Mouse (Mus musculus): Measurements from ENCODE around the gene Ifrd2. TPM values are rescaled to one million over a fixed set of nuclear protein-coding genes. Genes with fewer than 3 reads are reported as not detected.
"Not testable (repeated sequence)": the region's sequence is repeated elsewhere in the genome, so short reads cannot be mapped to it uniquely, and the experiment has no call there.

Gene Ifrd2
- polyA plus RNA-seq, 1 experiment from 2014 or later: 17.3 TPM

GRCm38 (mm10) chr9:107553541-107554318 lies 33.7 kb upstream of the Ifrd2 start:
- peak overlapping the region; percentile 84 for H3K27ac ChIP-seq (replicated peaks)
- H3K36me3 ChIP-seq: peaks cover 15% of the 10 kb centered on the region
- H3K4me1 ChIP-seq (replicated peaks): peaks cover 44% of the 10 kb centered on the region
- H3K9ac ChIP-seq: peak overlapping the region; percentile 64
- no peaks in the 10 kb centered on the region for H3K9me3 ChIP-seq
- peaks cover 44% of the 10 kb centered on the region for H3K27me3 ChIP-seq
- peak; percentile 62 for ATAC-seq (ENCODE audit: low FRiP score, low read depth)
- peak overlapping the region; percentile 87 for H3K4me2 ChIP-seq
- WGBS: 7% methylated on average over 37 of the region's 37 CpGs
- H3K4me3 ChIP-seq: peak overlapping the region; percentile 52

GRCm38 (mm10) chr9:107554319-107554825 lies 33.1 kb upstream of the Ifrd2 start:
- H3K9me3 ChIP-seq: no peaks in the 10 kb centered on the region
- H3K4me2 ChIP-seq: peak overlapping the region; percentile 87
- peaks cover 37% of the 10 kb centered on the region for H3K27me3 ChIP-seq
- ATAC-seq (ENCODE audit: low FRiP score, low read depth): peak; percentile 95
- peaks cover 44% of the 10 kb centered on the region for H3K4me1 ChIP-seq (replicated peaks)
- peak overlapping the region; percentile 52 for H3K4me3 ChIP-seq
- WGBS: under 1% methylated on average over 53 of the region's 53 CpGs
- peak overlapping the region; percentile 64 for H3K9ac ChIP-seq
- H3K27ac ChIP-seq (replicated peaks): peak overlapping the region; percentile 84
- peaks cover 22% of the 10 kb centered on the region for H3K36me3 ChIP-seq

GRCm38 (mm10) chr9:107555031-107555457 lies 32.4 kb upstream of the Ifrd2 start:
- 0% methylated on average over 23 of the region's 23 CpGs for WGBS
- peak overlapping the region; percentile 64 for H3K9ac ChIP-seq
- H3K9me3 ChIP-seq: no peaks in the 10 kb centered on the region
- peak overlapping the region; percentile 87 for H3K4me2 ChIP-seq
- H3K27me3 ChIP-seq: peaks cover 31% of the 10 kb centered on the region
- H3K36me3 ChIP-seq: peaks cover 28% of the 10 kb centered on the region
- H3K4me3 ChIP-seq: peak overlapping the region; percentile 52
- peaks cover 44% of the 10 kb centered on the region for H3K4me1 ChIP-seq (replicated peaks)
- peak; percentile 44; the same call in 1 of the 2 replicates for ATAC-seq (ENCODE audit: low FRiP score, low read depth)
- H3K27ac ChIP-seq (replicated peaks): peak overlapping the region; percentile 84

DNA sequence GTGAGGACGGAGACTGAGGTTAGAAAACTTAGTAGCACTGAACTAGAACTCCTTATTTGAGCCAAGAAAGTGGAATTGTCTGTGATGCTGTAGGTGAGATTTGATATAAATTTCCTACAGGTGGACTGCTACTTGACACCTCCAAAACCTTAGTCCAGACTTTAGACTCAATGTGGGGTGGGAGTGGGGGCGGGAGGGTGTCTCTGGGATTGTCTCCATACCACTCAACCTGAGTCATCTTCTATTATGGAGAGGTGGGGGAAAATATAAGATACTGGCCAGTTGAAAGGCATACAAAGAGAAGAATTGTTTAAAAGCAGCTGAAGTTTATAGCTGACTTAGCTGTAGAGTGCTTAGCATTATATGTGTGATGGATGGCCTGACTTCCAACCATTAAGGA lies 31.7 kb upstream of the Ifrd2 start:
- peaks cover 42% of the 10 kb centered on the region for H3K4me1 ChIP-seq (replicated peaks)
- H3K4me2 ChIP-seq: peak overlapping the region; percentile 87
- no peaks in the 10 kb centered on the region for H3K9me3 ChIP-seq
- H3K36me3 ChIP-seq: peaks cover 34% of the 10 kb centered on the region
- WGBS: 48% methylated on average over 2 of the region's 2 CpGs
- peak overlapping the region; percentile 64 for H3K9ac ChIP-seq
- peak overlapping the region; percentile 52 for H3K4me3 ChIP-seq
- H3K27me3 ChIP-seq: peaks cover 24% of the 10 kb centered on the region
- ATAC-seq (ENCODE audit: low FRiP score, low read depth): no peak
- H3K27ac ChIP-seq (replicated peaks): peak overlapping the region; percentile 84; the same call in 1 of the 2 replicates

DNA sequence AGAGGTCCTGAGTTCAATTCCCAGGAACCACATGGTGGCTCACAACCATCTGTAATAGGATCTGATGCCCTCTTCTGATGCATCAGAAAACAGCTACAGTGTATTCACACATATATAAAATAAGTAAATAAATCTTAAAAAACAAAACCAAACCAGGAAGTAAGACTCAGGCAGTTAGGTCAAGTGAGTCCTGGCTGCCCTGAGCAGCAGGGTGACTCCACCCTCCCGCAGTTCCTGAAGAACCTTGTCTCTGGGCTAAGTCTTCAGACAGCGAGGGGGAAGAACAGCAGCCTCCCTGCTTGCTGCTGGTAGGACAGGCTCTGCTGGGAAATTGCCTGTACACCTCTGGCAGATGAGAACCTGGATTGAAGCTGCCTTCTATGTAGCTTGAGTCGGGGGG lies 31.1 kb upstream of the Ifrd2 start:
- peaks cover 18% of the 10 kb centered on the region for H3K27me3 ChIP-seq
- no peak overlapping the region for H3K27ac ChIP-seq (replicated peaks)
- no peaks in the 10 kb centered on the region for H3K9me3 ChIP-seq
- H3K36me3 ChIP-seq: peaks cover 40% of the 10 kb centered on the region
- no peak overlapping the region for H3K9ac ChIP-seq
- peak overlapping the region; percentile 87 for H3K4me2 ChIP-seq
- peak overlapping the region; percentile 52 for H3K4me3 ChIP-seq
- WGBS: 77% methylated on average over 3 of the region's 3 CpGs
- peaks cover 35% of the 10 kb centered on the region for H3K4me1 ChIP-seq (replicated peaks)
- no peak for ATAC-seq (ENCODE audit: low FRiP score, low read depth)

DNA sequence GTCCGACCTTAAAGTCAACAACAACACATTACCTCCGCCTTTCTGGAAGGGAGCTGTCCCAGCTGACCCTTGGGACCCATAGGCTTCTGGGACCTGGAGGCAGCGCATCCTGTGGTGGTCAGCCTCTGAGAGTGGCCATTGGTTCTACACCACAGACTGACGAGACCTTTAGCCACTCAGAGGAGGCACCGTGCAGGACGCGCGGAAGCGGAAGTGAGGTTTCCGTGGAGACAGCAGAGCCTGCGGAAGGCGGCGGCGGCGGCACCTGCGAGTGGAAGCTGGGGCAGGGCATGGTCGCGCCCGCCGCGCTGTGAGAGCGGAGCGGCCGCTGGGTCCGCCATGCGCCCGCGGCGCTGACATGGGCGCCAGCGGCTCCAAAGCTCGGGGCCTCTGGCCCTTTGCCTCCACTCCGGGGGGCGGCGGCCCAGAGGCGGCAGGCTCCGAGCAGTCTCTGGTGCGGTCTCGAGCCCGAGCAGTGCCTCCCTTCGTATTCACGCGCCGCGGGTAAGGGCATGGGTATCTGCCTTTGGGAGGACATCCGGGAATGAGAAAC lies 24.3 kb upstream of the Ifrd2 start, which contains the start of gene Tusc2:
Gene Tusc2, plus strand, starts transcription at position 227 of the 553 bp plus-strand sequence.
- Histone ChIP-seq H3K36me3 (peaks cover 41% of the 10 kb centered on the region), H3K4me3 (peak within 1 kb of the TSS; percentile 90), H3K27ac (replicated peaks) (peak within 1 kb of the TSS; percentile 75), H3K27me3 (no peaks in the 10 kb centered on the region), H3K4me1 (replicated peaks) (peaks cover 34% of the 10 kb centered on the region), H3K9me3 (no peaks in the 10 kb centered on the region), H3K4me2 (peak within 1 kb of the TSS; percentile 64), H3K9ac (peak within 1 kb of the TSS; percentile 93)
- WGBS: 0% methylated on average over 42 of the region's 46 CpGs
- peak; percentile 96 for ATAC-seq (ENCODE audit: low FRiP score, low read depth)

DNA sequence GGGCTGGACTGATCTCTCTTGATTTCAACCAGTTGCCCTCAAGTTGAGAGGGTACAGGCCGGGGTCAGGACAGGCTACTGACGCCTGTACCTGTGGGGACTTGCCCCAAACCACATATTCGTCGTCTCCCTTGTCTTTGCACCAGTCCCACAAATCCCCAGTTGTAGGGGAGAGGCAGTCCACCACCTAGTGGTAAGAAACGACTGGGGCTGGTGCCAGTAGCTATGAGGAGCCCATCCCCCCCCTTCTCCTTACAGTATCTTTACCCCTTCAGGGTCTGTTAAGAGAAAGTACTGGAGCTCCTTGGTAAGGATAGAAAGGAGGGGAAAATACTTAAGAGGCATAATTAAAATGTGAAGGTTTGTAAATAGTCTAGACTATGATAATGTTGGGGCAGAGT lies 21.9 kb upstream of the Ifrd2 start:
- H3K4me2 ChIP-seq; H3K27ac ChIP-seq (replicated peaks); H3K9me3 ChIP-seq; H3K27me3 ChIP-seq; H3K9ac ChIP-seq; ATAC-seq (ENCODE audit: low FRiP score, low read depth); H3K4me3 ChIP-seq: not testable (repeated sequence)
- peaks cover 18% of the 10 kb centered on the region for H3K36me3 ChIP-seq
- 50% methylated on average over 5 of the region's 5 CpGs for WGBS
- H3K4me1 ChIP-seq (replicated peaks): peaks cover 47% of the 10 kb centered on the region

GRCm38 (mm10) chr9:107566041-107566709 lies 21.3 kb upstream of the Ifrd2 start:
- Histone ChIP-seq H3K36me3 (peaks cover 12% of the 10 kb centered on the region; the same call in 1 of the 2 replicates), H3K9me3 (no peaks in the 10 kb centered on the region), H3K4me2 (no peak overlapping the region), H3K4me1 (replicated peaks) (peaks cover 53% of the 10 kb centered on the region), H3K4me3 (no peak overlapping the region), H3K9ac (no peak overlapping the region), H3K27me3 (no peaks in the 10 kb centered on the region), H3K27ac (replicated peaks) (0 out of 2 replicates have a peak overlapping the region, but pooled peaks have one; percentile 16)
- no peak for ATAC-seq (ENCODE audit: low FRiP score, low read depth)
- 63% methylated on average over 15 of the region's 15 CpGs for WGBS

- Histone ChIP-seq H3K4me2 (no peak overlapping the region), H3K4me1 (replicated peaks) (peaks cover 60% of the 10 kb centered on the region)
Measured at GRCm38 (mm10) chr9:107566855-107567254, 20.6 kb upstream of the Ifrd2 start.

DNA sequence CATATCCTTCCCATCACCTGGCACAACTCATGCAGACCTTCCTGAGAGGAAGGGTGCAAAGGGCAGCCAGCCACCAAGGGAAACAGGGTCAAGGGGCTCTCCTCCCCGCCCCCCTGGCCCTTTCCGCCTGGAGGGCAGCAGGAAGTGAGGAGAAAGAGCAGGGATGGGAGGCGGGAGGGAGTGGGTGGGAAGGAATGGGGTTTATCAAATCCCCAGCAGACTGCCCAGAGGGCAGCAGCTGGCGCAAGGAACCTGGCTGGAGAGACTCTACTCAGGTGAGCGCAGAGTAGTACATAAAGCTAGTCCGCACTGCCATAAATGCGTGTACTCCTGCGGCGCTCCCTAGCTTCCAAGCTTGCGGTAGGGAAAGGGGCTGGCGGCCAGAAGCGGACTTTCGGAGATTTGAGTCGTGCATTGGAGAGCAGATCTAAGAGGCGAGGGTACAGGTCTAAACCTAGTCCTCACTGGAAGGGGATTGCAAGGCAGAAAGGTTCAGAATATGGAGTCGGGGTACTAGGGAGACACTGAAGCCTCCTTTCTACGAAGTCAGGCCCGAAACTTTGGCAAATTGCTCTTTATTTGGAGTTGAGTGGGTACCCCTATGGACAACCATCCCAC lies 19.6 kb upstream of the Ifrd2 start, which contains the start of gene Hyal2:
Gene Hyal2, plus strand, starts transcription at position 244 of the 618 bp plus-strand sequence.
- peak within 1 kb of the TSS; percentile 87 for H3K27ac ChIP-seq (replicated peaks)
- peaks cover 56% of the 10 kb centered on the region for H3K4me1 ChIP-seq (replicated peaks)
- peak within 1 kb of the TSS; percentile 85 for H3K4me2 ChIP-seq
- ATAC-seq (ENCODE audit: low FRiP score, low read depth): no peak
- peaks cover 6% of the 10 kb centered on the region for H3K36me3 ChIP-seq
- 6% methylated on average over 18 of the region's 18 CpGs for WGBS
- H3K9ac ChIP-seq: peak within 1 kb of the TSS; percentile 88
- no peaks in the 10 kb centered on the region for H3K27me3 ChIP-seq
- no peaks in the 10 kb centered on the region for H3K9me3 ChIP-seq
- H3K4me3 ChIP-seq: peak within 1 kb of the TSS; percentile 82

More at GRCm38 (mm10) chr9:107566855-107567254, 20.6 kb upstream of the Ifrd2 start:
- ATAC-seq (ENCODE audit: low FRiP score, low read depth): no peak
- WGBS: 64% methylated on average over 3 of the region's 3 CpGs
- peaks cover 5% of the 10 kb centered on the region; the same call in 1 of the 2 replicates for H3K36me3 ChIP-seq
- H3K27ac ChIP-seq (replicated peaks): no peak overlapping the region; the same call in 1 of the 2 replicates
- no peak overlapping the region for H3K9ac ChIP-seq
- H3K4me3 ChIP-seq: no peak overlapping the region
- H3K9me3 ChIP-seq: no peaks in the 10 kb centered on the region
- no peaks in the 10 kb centered on the region for H3K27me3 ChIP-seq
